Mouse (Mus musculus) spleen, postnatal 36 days (tissue): ENCODE data around the gene Tns1.

Source experiments
- DNase-seq, 2 experiments: peaks; one replicate each; pipeline ENCODE4 v3.0.0; 2022; ENCODE audit warnings: low spot score in 2 of 2, mixed read lengths in 1 of 2

Gene Tns1

DNA sequence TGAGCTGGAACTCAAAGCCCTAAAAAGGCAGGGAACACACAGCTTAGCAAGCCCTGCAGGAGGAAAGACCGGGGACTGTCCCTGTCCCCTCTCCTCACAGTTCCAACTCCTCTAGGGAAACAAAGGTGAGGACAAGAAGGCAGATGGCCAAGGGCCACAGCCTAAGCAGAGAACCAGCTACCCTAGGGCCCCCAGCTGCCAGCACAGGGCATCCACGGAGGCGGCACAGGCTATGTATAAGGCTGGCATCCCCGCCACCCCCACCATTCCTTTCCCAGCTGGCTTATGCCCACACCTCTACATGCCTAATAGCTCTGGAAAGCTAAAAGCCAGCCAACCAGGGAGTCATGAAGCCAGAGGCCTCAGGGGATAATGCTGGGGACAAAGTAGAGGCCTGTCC, 90.8 kb downstream of the Tns1 start:
- no peak for DNase-seq

DNA sequence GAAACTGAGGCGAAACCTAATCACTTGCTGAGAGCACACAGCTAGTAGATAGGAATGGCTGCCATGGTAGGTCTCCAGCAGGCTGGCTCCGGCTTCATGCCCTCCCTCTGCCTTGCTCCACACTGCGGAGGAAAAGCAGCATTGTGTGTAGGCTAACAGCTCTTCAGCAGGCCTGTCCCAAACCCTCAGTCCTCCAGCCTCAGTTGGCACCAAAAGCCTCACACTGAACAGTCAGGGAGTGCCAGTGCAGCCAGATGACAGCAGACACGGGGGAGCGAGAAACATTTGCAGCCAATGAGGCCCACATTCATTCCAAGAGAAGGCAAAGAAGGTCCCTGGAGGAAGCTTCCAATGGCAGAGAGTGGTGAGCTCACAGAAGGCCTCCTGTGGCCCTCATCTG, 91.3 kb downstream of the Tns1 start:
- no peak for DNase-seq

DNA sequence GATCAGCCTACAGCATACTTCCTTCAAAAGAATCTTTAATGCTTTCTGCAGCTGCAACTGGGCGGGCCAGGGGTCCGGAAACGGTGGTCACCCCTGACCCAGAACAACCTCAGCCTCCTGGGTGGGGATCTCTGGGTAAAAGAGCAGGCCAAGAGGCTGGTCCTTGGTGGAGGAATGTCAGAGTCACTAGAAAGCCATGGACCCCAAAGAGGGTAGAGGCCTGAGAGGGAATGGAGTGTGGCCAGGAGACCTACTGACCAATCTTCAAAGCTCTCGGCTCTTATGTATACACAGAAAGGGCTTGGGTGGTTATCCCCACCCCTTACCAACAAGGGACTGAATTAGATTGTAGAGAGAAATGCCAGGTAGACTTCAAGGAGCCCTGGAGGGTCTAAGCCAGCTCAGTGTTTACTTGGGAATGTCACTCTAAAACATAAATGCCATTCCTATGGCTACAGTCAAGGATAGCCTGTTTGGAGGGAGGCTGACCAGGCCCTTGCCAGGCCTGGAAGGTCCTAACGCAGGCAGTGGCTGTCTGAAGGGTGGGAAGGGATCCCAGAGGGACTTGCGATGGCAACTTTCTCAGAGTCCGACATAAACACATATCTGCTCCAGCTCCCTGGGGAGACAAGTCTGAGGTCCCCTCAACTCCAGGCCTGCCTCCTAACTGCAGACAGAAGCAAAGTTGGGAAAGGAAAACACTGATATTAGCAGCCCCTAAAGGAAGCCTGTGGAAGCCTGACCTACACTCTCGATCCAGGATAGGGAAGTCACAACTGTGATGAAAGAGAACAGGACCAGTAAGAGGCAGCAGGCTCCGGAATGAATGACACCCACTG, 92.3 kb downstream of the Tns1 start:
- DNase-seq: no peak

DNA sequence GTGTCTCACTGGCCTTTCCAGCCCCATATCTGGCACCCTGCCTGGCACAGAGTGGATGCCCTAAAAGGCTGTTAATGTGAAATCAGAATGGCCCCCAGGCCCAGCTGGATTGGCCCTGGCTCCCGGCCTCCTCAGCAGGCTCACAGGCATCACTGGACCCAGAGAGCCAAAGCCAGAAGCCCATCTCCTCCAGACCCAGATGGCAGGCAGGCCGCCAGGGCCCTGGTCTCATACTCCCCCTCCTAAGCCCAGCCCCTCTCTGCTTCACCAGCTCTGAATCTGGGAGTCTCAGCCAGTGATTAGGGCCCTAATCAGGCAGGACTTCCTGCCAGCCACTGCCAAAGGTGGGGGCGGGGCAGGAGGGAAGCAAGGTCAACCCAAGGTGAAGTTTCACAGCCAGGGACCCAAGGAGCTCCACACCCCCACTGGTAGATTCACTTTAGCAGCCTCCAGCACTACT, 93.3 kb downstream of the Tns1 start:
- peak in 1 of 2 experiments; percentile 15 for DNase-seq

DNA sequence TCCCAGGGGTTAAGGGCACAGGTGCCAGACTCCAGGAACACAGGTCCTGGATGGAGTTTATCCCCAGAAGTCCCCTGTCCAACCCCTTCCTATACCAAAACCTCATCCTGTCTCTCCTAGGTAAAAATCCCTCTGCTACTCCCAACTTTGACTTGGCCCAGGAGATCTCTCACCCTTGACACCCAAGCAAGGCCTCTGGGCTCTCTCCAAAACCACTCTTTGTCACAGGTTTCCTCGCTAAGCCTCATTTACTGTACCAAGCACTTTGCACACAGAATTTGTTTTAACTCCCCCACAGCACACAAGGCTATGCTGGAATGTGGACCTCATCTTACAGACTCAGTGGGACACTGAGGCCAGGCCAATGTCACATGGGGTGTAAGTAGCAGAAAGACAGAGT, 94.0 kb downstream of the Tns1 start:
- DNase-seq: no peak

DNA sequence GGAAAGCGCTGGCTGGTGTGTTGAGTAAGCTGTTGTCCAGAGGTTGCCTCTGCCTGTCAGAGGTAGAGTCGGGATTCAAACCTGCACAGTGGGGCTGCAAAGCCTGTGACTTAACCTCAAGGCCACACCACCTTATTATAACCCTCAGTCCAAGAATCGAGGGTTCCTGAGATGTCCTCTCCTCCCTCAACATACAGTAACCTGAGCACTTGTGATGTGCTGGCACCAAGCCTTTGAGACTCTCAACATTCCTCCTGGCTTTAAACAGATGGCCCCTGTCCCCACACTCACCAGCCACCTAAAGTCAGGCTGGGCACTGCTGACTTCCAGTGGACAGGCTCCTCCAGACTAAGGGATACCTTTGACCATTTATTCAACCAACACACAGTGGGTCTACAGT, 94.6 kb downstream of the Tns1 start:
- DNase-seq: no peak

DNA sequence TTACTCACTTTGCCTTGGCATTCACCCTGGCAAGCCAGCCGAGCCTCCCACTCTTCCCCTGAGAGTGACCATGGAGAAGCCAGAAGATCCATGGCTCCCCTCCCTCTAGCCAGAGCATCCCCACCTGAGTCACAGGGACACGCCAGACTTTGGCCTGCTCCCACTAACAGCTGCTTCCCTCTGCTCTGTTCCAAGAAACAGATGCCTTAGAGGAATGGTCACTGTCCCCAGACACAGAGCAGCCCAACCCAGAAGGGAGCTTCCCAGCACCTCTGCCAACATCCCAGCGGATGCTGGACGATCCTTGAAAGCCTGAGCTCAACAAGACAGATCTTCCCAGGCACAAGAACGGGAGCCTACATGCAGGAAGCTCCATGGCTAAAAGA, 95.4 kb downstream of the Tns1 start:
- DNase-seq: no peak

DNA sequence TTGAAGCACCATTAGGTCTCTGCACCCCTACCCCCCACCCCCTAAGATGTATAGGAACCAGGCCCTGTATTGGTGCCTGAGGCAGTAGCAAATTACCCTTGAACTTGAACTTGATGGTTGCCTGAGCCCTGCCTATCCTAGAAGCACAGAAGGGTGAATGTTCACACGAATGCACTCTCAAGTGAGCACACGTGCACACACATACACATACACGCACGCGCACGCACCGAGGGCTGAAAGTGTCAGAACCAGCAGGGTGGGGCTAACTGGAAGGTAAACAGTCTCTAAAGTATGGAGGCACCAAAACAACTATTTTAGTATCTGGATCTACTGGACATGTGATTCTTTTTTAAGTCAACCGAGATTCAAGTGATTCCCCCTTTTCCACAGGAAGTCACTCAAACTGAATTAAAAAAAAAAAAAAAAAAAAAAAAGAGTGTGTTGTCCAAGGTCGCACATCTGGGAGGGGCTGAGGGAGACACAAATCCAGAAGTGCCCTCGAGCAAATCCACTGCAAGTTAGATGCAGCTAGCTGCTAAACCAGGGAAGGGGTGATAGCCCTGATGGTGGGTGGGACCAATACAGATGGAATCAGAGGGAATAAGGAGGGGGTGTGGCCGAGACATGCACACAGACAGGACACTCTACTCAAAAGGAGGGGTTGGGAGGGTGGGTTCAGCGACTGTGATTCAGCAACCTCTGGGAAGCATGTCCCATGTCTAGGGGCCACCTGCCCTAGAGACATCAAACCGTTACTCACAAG, 96.0 kb downstream of the Tns1 start:
- no peak for DNase-seq

DNA sequence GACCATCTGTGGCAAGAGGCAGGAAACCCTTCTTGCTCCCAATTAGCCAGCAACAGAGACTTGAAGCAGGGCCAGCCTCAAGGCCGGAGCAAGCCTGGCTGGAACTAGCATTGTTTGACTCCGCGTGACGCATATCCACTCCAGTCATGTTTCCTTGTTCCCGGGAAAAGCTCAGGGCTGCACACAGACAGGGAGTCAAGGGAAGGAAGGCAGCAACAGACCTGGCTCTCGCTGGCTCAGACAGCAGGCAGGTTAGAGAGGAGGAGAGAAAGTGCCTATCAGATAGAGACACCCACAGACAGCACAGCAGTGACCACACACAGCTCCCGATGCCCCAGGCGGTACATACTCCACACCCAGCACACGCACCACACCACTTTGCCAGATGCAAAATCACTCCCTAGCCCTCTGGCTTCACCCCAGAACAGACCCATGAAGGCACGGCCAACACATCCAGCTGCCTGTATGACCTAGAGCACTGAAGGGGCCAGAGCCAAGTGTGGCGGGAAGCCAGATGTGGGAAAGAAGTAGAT, 96.6 kb downstream of the Tns1 start:
- DNase-seq: no peak

DNA sequence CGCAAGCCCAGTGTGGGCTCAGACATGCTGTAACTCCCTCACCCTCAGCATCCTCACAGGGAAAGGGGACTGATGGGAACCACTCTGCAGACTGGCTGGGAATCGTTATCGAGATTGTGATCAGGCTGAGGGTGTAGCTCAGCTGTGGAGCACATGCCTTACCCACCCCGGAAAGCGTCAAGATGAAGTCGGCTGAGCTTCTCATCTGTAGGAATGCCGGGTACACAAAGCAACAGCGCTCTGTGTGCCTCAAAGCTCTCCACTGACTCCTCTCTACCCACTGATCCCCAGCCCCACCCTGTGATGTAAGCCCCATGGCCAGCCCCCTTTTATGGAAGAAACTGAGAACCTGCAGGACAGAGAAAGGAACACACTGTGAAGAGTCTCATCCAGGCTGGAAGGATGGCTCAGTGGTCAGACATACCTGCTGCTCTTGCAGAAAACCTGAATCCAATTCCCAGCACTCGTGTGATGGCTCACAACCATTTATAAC, 97.5 kb downstream of the Tns1 start:
- DNase-seq: no peak

DNA sequence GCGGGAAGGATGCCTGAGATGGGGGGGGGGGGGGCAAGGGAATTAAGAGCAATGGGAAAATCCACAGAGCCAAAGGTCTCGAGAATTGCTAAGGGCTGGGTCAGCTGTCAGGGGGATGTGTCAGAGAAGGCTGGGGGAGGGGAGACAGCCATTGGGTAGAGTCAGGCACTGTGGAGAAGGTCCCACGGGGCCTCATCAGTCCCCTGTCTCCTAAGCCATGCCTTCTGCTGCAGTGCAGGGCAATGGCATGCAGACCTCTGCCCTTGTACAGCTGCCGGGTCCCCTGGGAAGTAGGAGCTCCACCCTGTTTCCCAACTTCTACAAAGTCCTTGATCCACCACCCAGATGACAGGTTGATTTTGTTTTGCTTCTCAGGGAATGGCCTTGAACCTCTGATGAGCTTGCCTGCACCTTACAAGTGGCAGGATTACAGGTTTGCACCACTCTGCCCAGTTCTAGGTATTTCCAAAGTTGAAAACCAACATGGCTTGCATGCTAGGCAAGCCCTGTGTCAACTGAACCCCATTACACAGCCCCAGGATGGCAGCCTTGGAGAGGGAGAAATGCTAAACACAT, 98.5 kb downstream of the Tns1 start:
- DNase-seq: no peak

DNA sequence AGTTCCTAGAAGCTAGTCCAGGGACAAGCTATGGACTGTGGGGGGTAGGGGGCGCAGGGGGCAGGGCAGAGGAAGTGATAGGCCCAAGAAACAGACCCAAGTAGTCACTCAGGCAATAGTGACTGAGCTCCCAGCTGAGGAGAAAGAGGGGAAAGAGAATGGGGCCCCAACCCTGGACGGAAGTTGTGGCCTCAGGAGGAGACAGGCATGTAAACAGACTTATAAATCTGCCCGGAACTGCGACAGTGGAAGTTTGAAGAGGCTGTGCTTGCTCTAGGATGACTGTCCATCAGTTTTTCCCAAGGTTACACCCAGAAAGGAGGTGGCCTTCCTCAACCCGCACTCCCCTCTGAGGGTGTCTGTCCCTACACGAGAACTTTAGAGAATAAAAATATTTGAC, 99.0 kb downstream of the Tns1 start:
- DNase-seq: no peak

DNA sequence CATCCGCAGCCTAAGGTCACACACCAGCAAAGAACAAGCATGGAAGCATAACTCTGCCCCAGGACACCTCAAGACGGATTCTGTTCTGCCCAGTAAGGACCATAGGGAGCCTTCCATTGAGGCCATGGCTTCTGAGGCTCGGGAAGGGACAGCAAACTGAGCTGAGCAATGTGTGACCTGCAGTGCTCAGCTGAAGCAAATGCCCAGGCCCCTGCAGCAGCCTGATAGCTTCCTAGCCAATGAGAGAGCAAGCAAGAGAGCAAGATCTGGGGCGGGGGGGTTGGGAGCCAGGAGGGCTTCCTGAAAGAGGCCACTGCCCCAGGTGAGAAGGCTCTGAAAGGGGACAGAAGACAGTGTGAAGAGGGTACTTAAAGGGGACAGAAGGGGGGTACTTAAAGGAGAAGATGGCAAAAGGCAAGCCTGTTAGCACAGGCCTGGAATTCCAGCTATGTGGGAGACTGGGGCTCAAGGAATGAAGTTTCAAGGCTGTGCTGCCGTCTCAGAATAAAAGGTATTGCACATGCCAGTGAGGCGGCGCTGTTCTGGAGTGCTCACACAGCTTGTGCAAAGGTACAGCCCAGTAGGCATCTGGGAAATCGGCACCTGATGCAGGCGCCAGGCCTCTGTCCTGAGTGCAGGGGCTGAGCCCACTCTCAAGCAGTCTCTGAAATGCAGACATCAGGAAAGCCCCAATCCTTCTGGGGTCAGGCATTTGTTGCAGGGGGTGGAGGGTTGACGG, 99.6 kb downstream of the Tns1 start:
- DNase-seq: no peak

DNA sequence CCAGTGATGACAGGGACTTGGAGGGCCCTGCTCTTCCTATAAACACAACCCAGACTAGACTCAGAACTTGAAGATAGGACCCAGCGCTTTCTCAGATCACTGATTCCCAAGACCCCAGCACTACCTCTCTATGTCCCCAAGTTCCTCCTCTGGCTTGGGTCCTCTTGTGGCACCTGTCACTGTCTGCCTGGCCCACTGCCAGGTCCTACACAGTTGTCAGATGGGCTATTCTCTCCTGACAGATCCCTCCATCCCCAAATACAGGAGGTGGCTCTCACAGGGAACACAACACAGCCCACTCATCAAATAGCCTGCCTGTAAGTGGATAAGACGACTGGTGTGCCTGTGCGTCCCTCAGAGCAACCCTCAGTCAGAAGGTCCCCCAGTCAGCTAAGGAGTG, 101.3 kb downstream of the Tns1 start:
- no peak for DNase-seq

DNA sequence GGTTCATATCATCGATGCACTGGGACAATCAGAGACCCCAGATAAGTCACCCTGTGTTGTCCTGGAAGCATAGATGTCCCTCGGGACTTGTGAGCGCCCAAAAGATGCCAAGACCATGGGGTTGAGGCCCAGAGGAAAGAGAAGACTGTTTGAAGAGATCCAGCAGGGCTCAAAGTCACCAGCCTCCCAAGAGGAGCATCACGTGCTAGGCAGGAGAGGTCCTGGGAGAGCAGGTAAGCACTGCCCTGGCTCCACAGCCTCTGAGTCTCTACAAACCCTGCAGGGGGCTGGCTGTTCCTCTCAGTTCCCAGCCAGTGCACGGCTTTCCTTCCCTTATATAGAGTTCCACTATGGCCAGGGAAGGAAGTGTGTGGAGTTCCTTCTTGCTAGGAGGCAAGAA, 101.7 kb downstream of the Tns1 start:
- no peak for DNase-seq

DNA sequence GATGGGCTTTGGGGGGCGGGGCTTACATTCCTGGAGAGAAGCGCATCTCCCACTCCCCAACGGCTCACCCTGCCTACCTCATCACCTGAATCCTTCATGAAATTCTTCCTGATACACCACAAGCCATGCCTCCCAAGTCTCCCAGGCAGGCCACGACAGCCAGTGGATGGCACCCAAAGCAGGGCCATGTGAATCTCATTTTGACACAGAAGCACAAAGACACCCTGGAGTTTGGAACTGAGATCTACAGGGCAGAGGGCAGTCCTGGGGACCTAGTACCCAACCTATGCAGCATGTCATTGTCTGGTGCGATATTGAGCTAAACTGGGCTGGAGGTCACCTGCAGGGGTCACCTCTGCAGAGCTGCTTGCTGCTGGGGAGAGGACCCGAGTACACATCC, 104.0 kb downstream of the Tns1 start:
- DNase-seq: no peak

DNA sequence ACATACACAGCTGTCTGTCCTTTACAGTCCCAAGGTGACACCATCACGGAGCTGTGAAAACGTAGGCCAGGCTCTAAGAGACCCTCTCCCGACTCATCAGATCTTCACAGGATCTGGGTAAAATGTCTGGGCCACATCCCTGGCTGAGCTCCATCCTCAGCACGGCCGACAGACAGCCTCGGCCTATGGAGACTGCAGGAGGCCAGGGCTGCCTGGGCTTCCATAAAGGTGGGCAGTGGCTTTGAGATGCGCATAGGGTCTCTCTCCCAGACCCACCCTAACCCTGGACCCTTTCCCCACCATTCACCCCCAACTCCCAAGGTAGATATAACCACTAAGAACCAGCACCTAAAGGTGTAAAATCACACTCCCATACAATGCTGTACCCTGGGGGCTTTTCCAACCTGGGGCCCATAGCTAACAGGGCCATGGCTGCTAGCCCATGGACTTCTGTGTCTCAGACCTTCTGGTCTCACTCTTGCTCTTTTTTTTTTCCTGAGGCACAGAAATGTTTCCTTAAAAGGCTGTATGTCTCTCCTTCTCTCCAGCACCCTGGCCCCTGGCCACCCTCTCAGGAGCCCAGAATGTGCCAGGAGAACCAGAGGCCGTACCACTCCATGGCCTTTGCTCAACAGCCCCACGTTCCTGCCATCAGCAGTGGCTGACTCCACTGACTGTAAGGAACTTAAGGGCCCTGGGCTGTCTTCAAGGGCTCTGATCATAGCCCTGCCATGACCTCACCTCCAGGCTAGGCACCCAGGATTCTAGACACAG, 106.7 kb downstream of the Tns1 start:
- DNase-seq: no peak

DNA sequence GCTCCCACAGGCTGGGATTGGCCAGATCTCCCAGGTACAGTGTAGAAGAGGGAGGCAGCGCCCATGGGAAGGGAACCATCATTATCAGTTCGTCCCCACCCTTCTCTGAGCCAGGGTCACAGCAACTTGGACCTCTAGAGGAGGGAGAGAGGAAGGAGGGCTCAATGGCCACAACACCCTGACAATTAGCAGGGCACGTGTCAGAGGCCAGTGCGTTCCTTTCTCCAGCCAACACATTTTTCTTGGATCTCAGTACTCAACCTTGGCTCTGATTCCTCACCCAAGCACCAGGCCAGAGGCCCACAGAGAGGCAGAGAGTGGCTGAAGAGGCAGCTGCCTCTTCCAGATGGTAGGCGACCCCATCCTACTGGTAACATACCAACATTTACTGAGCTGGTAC, 107.6 kb downstream of the Tns1 start:
- no peak for DNase-seq

DNA sequence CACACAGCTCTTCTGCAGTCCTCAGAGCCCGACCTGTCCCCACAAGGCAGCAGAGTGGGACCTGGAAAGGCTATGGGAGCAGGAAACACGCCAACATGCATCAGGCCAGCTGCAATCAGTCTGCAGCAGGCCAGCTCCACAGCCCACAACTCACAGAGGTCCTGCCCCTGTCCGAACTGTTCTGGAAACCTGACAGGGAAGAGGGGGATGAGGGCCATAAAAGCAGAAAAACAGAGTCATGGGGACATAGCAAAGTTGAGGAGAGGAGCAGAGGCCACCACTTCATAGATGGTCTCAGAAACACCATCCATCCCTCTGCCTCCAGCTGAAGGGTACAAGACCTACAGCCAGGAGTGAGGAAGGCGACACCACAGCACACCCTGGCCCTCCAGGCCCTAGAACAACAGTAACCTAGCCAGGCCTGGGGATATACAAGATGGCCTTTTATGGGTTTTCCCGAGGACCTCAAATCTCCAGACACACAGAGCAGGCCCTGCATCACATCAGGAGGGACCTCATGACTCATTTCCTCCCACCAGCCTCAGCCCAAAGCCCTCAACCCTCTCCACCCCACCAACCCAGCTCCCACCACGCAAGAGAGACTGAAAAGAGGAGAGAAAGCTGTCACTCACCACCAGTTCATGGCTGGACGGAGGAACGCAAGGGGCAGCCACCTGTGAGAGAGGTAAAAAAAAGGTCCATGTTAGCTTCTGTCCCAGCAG, 108.6 kb downstream of the Tns1 start:
- DNase-seq: no peak
